Mouse (Mus musculus): ENCODE data around the gene Bmp2. TPM values are rescaled to one million over a fixed set of nuclear protein-coding genes. Genes with fewer than 3 reads are reported as not detected.

The Bmp2 gene
- 3.1 TPM for polyA plus RNA-seq (2015; fragmentation: Illumina TruSeq; extraction: RNeasy Lipid Tissue Mini Kit (QIAGEN cat#74804); ENCODE audit: low read depth, low replicate concordance)

GRCm38 (mm10) chr2:133552031-133552841 is at the start of gene Bmp2:
Gene Bmp2 (plus strand): TSS chr2:133552159.

All from brain, adult 10 weeks (tissue).